Mouse (Mus musculus): ENCODE measurements at regions not wholly inside any gene's neighbourhood (a gene's known extent, or its start where the extent isn't known, plus 50 kb on each side); places are given as distances from the start of the nearest gene placed in this dataset.

- TF ChIP-seq CTCF (IDR thresholded peaks at IDR 0.05): no peak
- no peak for TF ChIP-seq EP300 (IDR thresholded peaks at IDR 0.05)
Measured at GRCm38 (mm10) chr15:51594060-51594459, 2290.6 kb upstream of the Gm7489 start.

All from lung, postnatal 0 days (tissue).